Mouse (Mus musculus): ENCODE data around the gene Ap3b1.

- TF ChIP-seq CTCF (conservative IDR thresholded peaks at IDR 0.05; ENCODE audit: low read length) = no peak
- TF ChIP-seq POU5F1 (IDR thresholded peaks at IDR 0.05; ENCODE audit: borderline replicate concordance, low read length) = no peak
Measured at GRCm38 (mm10) chr13:94595701-94596361, 237.1 kb downstream of the Ap3b1 start.

Measured in E14TG2a.4 (cell line).